Mouse (Mus musculus): Measurements from ENCODE around the gene AL607142.1. TPM values are rescaled to one million over a fixed set of nuclear protein-coding genes. Genes with fewer than 3 reads are reported as not detected.

Gene AL607142.1
- total and polyA plus RNA-seq, 3 experiments = not detected

- Histone ChIP-seq H3K9me3 (replicated peaks; ENCODE audit: insufficient read depth, low read length) (no peaks in the 10 kb centered on the region), H3K4me3 (ENCODE audit: control insufficient read depth in 1 of 2, insufficient read depth in 1 of 2, low read depth in 2 of 2, low read length in 2 of 2) (no peak overlapping the region), H3K9ac (ENCODE audit: control insufficient read depth, low read depth, low read length, poor library complexity, severe bottlenecking) (no peak overlapping the region), H3K27ac (ENCODE audit: control insufficient read depth, low read depth, low read length) (no peak overlapping the region), H3K27me3 (ENCODE audit: control insufficient read depth in 1 of 2, insufficient read depth in 2 of 2, low read length in 2 of 2) (no peaks in the 10 kb centered on the region), H3K36me3 (ENCODE audit: control insufficient read depth in 1 of 2, insufficient read depth in 2 of 2, low read length in 2 of 2) (no peaks in the 10 kb centered on the region), H3K79me2 (ENCODE audit: control insufficient read depth, insufficient read depth, low read length, poor library complexity) (no peaks in the 10 kb centered on the region), H3K4me1 (ENCODE audit: control insufficient read depth in 1 of 2, insufficient read depth in 2 of 2, low read length in 2 of 2) (no peaks in the 10 kb centered on the region)
- TF ChIP-seq TBP (IDR thresholded peaks at IDR 0.05; ENCODE audit: low read depth, low read length) (no peak), MYB (IDR thresholded peaks at IDR 0.05; ENCODE audit: low read depth, low read length) (no peak), BHLHE40 (IDR thresholded peaks at IDR 0.05; ENCODE audit: borderline replicate concordance, low read depth, low read length) (no peak), MEF2A (IDR thresholded peaks at IDR 0.05; ENCODE audit: extremely low read depth, insufficient replicate concordance, low read depth, low read length, poor library complexity, severe bottlenecking) (no peak)
- DNase-seq (ENCODE audit: low read depth, low spot score) = no peak
These were observed 59.9 kb downstream of the AL607142.1 start for GRCm38 (mm10) chr4:120124656-120125055.

DNA sequence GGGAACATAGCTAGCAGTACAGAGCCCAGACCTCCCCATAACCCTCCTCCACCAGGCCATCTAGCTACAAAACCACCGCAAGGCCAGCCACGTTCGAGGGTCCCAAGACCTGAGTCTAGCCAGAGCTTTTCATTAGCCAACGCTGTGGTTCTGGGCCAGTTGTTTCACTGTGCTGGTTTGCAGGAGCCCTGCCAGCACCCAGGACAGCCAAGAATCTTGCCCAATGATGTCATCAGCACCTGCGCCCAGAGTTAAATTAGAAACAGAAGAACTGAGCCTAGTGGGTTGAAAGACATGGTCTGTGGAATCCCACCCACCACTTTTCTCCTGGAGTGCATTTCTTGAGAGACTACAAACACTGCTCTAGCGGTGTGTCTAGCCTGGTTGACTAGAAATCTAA lies 61.3 kb downstream of the AL607142.1 start:
- no peaks in the 10 kb centered on the region for H3K9me3 ChIP-seq (replicated peaks; ENCODE audit: insufficient read depth, low read length)
- no peak for TF ChIP-seq ZKSCAN1 (IDR thresholded peaks at IDR 0.05; ENCODE audit: low read depth, low read length)
- no peak overlapping the region for H3K9ac ChIP-seq (ENCODE audit: control insufficient read depth, low read depth, low read length, poor library complexity, severe bottlenecking)
- no peak overlapping the region for H3K4me3 ChIP-seq (ENCODE audit: control insufficient read depth in 1 of 2, insufficient read depth in 1 of 2, low read depth in 2 of 2, low read length in 2 of 2)
- H3K27ac ChIP-seq (ENCODE audit: control insufficient read depth, low read depth, low read length) = no peak overlapping the region
- H3K36me3 ChIP-seq (ENCODE audit: control insufficient read depth in 1 of 2, insufficient read depth in 2 of 2, low read length in 2 of 2) = no peaks in the 10 kb centered on the region
- H3K27me3 ChIP-seq (ENCODE audit: control insufficient read depth in 1 of 2, insufficient read depth in 2 of 2, low read length in 2 of 2) = no peaks in the 10 kb centered on the region
- DNase-seq (ENCODE audit: low read depth, low spot score) = no peak
- H3K4me1 ChIP-seq (ENCODE audit: control insufficient read depth in 1 of 2, insufficient read depth in 2 of 2, low read length in 2 of 2) = no peaks in the 10 kb centered on the region
- no peaks in the 10 kb centered on the region for H3K79me2 ChIP-seq (ENCODE audit: control insufficient read depth, insufficient read depth, low read length, poor library complexity)

- Histone ChIP-seq H3K9ac (ENCODE audit: control insufficient read depth, low read depth, low read length, poor library complexity, severe bottlenecking) (no peak overlapping the region), H3K79me2 (ENCODE audit: control insufficient read depth, insufficient read depth, low read length, poor library complexity) (no peaks in the 10 kb centered on the region), H3K9me3 (replicated peaks; ENCODE audit: insufficient read depth, low read length) (no peaks in the 10 kb centered on the region), H3K4me1 (ENCODE audit: control insufficient read depth in 1 of 2, insufficient read depth in 2 of 2, low read length in 2 of 2) (no peaks in the 10 kb centered on the region), H3K27ac (ENCODE audit: control insufficient read depth, low read depth, low read length) (no peak overlapping the region), H3K27me3 (ENCODE audit: control insufficient read depth in 1 of 2, insufficient read depth in 2 of 2, low read length in 2 of 2) (no peaks in the 10 kb centered on the region), H3K4me3 (ENCODE audit: control insufficient read depth in 1 of 2, insufficient read depth in 1 of 2, low read depth in 2 of 2, low read length in 2 of 2) (no peak overlapping the region), H3K36me3 (ENCODE audit: control insufficient read depth in 1 of 2, insufficient read depth in 2 of 2, low read length in 2 of 2) (no peaks in the 10 kb centered on the region)
- DNase-seq (ENCODE audit: low read depth, low spot score) = no peak
- TF ChIP-seq SIN3A (IDR thresholded peaks at IDR 0.05; ENCODE audit: low read length) = no peak
- no peak for TF ChIP-seq GATA1 (IDR thresholded peaks at IDR 0.05; ENCODE audit: low read depth, low read length)
- no peak for TF ChIP-seq ZNF384 (IDR thresholded peaks at IDR 0.05; ENCODE audit: low read depth, low read length)
- TF ChIP-seq CHD1 (IDR thresholded peaks at IDR 0.05; ENCODE audit: low read depth, low read length) = no peak
- no peak for TF ChIP-seq ZC3H11A (IDR thresholded peaks at IDR 0.05; ENCODE audit: low read depth, low read length)
- no peak for TF ChIP-seq HCFC1 (IDR thresholded peaks at IDR 0.05; ENCODE audit: low read depth, low read length)
- no peak for TF ChIP-seq KAT2A (conservative IDR thresholded peaks at IDR 0.05; ENCODE audit: low read depth, low read length)
- no peak for TF ChIP-seq POLR2A (IDR thresholded peaks at IDR 0.05; ENCODE audit: control insufficient read depth in 1 of 2, insufficient read depth in 1 of 2, low read depth in 1 of 2, low read length in 2 of 2, poor library complexity in 1 of 2)
- TF ChIP-seq MXI1 (IDR thresholded peaks at IDR 0.05; ENCODE audit: low read depth, low read length) = no peak
These were observed 62.5 kb downstream of the AL607142.1 start for GRCm38 (mm10) chr4:120127333-120127732.

All from MEL (cell line).